Mouse (Mus musculus): Measurements from ENCODE around the gene Dgkd.
A peak's percentile ranks its signal among the peaks of the same experiment; 100 is the strongest.

The Dgkd gene

DNA sequence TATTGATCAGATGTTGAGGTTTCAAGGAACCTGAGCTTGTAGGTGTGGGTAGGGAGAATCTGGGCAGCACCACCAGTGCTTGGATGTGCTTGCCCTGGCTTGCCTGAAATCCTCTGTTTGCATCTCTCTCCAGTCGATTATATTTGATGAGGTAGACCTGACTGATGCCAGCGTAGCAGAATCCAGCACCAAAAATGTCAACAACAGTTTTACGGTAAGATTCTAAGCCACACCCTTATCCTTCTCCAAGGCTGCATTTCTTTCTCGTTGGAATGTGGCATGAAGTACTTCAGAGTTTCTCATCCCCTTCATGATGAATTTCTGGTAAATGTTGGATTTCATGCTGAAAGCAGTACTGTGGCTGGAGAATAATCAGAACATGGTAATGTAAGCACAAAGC, 28.6 kb downstream of the Dgkd start:
- DNase-seq (ENCODE audit: low spot score): no peak

DNA sequence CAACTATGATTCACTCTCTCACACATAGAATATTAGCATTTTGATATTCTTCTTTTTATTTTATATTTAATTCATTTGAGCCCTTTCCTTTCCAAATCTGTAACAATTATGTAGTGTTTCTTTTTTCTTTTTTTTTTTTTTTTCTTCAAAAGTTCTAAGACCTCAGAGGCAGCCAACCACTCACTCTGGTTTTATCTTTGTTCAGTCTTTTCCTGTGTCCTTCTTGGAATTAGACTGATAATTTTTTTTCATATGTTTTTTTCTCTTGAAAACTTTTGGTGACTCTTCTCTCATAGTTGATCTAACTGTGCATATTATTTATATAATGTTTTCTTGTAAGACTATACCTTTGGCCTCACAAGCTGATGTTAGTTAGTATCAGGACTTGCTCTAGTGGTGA, 29.5 kb downstream of the Dgkd start:
- no peak for DNase-seq (ENCODE audit: low spot score)

DNA sequence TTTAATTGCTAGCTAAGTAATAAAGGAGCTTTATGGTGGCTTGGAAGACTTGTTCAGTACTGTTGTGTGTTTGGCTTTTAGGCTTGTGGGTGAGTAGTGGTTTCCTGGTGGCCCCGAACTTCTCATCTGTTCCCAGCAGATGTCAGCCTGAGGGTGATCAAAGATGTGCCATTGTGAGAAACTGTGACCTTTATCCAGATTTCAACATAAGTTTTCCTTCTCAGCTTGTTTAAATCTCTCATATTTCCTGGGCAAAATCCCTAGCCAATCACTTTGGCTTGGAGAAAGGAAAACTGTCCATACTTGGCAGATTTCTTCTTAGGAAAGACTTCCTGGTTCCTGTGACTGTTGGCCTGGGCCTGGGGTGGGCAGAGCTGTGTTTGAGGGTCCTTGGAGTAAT, 37.9 kb downstream of the Dgkd start:
- no peak for DNase-seq (ENCODE audit: low spot score)

DNA sequence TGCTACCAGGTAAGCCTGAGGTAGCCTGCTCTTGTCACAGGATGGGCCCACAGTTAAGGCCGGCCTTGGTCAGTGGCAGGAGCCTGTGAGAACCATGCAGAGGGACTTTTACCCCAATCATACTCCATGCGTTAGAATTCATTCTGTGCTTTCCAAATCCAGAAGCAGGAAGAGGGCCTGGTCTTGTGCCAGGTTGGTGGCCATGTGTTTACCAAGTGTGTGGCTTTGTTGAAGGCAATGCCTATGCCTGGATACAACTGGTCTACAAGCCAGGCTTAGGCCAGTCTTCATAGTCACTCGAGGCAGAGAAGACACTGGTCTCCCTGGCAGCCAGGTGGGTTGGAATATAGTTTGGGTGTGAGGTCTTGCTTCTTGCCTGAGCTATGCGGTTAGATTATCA, 38.5 kb downstream of the Dgkd start:
- no peak for DNase-seq (ENCODE audit: low spot score)

DNA sequence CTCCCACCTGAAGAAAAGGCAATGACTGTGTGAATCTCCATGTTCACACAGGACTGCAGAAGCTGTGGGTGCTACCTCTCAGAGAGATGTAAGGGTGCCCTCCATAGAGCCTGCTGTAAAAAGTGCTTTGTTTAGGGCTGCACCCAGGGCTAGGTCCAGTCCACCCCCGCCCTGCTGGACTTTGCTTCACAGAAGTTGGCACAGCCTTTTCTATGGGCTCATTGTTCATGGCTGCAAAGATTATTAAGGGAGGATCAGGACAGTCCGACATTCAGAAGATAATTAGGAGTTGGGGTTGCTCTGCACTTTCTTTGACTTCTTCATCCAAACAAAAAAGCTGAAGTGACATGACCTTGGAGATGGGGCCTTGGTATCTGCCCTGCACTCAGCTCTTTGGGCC, 39.4 kb downstream of the Dgkd start:
- DNase-seq (ENCODE audit: low spot score): no peak

DNA sequence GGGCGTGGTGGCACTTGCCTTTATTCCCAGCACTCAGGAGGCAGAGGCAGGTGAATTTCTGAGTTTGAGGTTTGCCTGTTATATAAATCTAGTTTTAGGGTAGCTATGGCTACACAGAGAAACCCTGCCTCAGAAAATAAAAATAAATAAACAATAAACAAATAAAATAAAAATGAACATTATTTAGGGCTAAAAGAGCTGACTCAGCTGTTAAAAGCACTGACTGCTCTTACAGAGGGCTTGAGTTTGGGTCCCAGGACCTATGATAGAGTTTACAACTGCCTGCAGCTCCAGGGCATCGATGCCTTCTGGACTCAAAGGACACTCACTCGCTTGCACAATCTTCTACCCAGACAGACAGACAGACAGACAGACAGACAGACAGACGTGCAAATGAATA, 40.3 kb downstream of the Dgkd start:
- DNase-seq (ENCODE audit: low spot score): no peak

DNA sequence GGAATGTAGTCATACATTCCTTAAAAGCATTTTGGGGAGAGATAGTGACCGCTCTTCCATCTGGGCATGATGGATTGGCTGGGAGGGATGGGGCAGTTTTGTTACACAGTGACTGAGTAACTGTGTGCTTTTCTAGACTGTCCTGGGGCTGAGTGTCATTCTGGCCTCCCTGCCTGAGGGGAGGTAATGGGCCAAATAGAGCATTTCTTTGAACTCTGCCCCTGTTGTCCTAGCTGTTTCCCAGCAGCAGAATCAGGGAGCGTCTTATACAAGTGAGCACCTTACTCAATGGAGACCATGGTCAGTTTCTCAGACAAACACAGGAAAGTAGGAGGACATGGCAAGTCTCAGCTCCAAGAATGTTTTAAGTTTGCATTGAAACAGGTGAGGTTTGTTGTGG, 43.8 kb downstream of the Dgkd start:
- DNase-seq (ENCODE audit: low spot score): no peak

DNA sequence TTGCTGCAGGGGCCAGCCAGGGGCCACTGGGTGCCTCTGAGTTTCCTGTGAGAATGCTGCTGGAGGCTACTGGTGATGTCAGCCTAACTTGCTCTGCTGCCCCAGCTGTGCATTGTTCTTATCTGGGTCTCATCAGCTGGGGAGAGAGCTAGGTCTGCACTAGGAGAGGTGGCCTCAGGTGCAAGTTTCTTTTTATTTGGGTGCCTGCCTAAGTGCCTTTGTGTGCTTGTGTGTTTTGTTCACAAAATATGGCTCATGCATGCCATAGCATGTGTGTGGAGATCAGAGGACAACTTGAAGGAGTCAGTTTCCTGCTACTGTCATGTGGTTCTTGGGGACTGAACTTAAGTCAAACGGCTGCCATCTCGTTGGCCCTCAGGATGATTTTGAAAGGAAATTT, 46.6 kb downstream of the Dgkd start:
- DNase-seq (ENCODE audit: low spot score): no peak

DNA sequence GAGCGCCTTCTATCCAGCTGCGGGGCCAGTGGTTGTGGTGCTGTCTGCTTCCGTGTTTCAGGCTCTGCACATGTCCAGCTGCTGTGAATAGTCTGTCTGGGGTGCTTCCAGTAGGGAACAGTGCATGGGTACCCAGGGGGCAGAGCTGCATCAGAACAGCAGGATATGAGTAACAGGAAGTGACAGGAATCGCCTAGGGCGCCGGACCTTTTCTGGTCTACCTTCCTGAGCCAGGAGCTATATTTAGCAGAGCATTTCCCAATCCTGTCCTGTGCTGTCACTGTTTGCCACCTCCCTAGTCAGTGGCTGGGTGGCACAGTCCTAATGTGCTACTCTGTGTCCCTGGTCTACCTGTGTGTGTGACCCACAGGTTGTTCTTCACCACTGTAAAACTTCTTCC, 47.9 kb downstream of the Dgkd start:
- DNase-seq (ENCODE audit: low spot score): no peak

DNA sequence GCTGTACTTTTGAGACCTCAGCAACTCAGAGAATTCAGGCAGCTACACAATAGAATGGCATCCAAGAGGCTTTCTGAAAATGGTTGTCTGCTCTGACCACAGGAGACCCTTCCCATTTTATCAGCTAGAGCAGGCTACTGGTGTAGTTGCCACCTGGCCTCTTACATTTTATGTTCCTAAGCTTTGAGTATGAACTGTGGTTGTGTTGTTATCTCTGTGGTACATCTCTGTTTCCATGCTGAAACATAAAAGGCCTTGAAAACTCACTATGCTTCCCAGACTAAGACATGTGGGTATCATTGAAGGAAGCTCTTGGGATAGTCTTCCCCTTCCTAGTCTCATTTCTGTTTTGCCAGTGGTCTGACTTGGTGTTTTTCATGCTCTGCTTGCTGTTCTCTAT, 49.1 kb downstream of the Dgkd start:
- no peak for DNase-seq (ENCODE audit: low spot score)

DNA sequence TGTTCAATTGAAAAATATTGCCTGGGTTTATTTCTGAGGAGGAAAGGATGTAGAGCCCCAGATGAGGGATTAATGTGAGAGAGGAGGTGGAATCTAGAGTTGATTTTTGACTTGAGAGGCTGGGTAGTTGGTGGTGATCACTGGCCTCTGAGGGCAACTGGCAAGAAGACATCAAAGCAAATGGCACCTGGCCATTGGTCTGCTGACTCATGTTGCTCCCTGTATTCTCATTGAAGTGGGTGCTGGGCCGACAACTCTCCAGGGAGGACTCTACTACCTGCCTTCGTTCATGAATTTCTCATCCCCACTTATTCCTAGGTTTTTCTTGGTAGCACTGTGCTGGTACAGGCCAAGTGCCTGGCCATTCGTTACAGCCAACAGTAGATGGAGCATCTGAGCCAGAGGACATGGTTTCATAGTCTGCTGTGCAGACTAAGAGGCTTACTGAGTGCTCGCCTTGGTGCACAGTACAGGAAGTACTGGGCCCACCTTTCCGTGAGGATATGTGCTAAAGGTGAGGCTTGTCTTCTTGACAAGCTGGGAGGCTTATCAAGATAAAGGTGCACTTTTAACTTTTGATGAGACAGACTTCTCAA, 53.4 kb downstream of the Dgkd start:
- no peak for DNase-seq (ENCODE audit: low spot score)

DNA sequence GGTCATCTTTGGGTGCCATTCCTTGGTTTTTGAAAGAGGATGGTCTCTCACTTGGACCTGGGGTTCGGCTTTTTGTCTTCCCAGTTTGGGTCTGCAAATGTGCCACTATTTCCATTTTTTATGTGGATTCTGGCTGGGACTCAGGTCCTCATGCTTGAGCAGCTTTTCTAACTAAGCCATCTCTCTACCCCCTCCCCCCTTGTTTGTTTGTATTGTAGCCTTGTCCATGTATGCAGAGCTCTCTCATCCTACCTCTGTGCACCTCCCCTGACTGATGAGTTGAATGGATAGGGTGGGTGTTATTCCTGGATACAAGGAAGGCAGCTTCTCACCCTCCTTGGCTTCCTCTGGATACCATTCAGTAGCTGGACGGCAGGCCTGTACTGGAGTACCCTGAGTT, 54.9 kb downstream of the Dgkd start:
- DNase-seq (ENCODE audit: low spot score): no peak

DNA sequence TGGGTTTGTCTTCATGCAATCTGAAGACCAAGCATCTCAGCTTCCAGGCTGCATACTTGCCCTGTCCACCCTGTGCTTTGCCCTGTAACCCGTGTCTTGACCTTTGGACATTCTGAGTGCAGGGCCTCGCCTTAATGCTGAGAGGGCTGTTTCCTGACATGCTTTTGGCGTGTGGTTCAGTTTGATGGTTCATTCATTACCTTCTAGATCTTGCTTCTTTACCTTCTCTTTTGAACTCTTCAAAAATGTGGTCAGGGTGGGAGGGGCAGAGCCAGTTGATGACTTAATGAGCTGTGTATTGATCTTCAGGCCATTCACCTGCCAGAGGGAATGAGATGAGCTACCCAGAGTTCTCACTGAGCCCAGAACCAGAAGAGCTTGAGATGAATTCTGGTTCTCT, 55.6 kb downstream of the Dgkd start:
- no peak for DNase-seq (ENCODE audit: low spot score)

DNA sequence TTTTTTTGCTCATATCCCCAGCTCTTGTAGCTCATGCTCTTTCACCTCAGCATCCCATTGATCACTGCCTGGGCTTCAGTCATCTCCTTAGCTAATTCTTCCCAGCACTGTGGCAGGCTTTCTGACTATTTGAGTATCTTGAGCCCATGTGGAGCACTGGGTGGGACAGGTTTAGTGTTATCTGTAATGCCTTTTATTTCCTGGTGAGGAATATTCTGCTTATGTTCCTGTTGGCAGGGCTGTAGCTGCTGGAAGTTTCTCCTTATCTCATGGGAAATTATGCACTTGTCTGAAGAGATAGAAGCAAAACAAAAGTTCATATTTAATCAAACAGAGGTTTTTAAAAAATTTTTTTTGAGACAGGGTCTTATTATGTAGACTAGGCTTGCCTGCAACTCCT, 56.5 kb downstream of the Dgkd start:
- no peak for DNase-seq (ENCODE audit: low spot score)

DNA sequence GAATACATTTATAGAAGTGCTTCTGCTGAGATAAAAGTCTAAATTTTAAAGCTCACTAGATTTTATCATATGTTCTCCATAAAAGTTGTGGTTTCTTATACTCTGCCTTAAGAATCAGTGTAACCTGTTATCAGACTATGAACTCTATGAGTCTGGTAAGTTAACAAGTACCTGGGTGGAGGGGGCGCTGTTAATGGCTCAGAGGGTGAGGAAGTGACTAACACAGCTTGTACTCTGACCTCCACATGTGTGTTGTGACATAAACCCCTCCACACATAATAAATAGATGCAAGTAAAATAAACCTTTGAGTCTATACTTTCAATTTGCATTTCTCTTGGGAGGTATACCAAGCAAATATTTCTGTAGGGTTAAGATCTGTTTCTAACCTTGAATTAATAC, 57.3 kb downstream of the Dgkd start:
- DNase-seq (ENCODE audit: low spot score): no peak

DNA sequence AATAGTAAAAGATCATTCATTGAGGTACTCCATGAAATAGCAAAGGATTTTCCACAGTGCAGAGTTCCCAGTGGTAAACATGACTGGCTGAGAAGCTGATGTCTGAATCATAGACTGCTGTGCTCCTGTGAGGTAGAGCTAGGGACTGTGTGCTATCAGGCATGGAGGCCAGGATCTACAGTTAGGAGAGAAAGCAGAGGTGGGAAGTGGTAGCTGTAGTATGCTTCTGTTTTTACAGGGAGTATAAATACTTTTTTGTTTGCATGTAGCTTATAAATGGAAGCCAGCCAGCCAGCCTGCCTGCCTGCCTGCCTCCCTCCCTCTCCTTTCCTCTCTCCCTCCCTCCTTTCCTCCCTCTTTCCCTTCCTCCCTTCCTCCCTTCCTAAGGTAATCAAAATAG, 60.3 kb downstream of the Dgkd start:
- DNase-seq (ENCODE audit: low spot score): no peak

DNA sequence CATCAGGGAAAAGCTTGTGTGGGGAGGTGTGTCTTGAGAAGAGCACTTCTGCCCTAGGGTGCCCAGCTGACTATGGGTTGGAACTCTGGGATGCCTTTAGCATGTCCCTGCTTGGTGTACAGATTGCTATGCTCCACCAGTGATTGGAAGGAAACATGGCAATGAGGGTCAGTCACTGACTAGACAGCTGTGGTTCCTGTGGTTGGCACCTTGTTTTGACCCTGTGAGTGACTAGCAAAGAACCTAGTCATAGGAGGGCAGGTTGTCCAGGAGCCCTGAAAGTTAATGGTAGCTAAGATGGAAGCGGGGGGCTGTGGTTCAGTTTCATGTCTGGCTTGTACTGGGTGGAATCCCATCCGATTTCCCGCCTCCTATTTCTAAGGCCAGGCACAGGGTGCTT, 64.3 kb downstream of the Dgkd start:
- no peak for DNase-seq (ENCODE audit: low spot score)

DNA sequence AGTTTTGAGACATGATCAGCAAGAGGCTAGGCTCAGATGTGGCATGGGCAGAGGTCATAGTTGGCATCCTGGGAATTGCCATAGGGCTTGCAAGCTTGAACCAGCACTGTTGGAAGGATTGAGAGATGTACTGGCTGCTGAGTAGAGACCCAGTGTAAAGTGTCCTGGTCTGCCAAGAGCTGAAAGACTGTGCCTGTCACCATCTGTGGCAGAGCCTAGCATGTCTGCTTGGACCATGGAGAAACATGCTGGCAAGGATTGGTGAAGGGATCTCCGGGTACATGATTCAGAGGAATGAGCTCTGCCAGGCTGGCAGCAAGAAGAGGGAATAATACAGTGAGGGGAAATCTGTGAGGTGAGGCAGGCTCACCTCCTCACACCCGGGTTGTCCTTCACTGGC, 65.0 kb downstream of the Dgkd start:
- DNase-seq (ENCODE audit: low spot score): no peak

DNA sequence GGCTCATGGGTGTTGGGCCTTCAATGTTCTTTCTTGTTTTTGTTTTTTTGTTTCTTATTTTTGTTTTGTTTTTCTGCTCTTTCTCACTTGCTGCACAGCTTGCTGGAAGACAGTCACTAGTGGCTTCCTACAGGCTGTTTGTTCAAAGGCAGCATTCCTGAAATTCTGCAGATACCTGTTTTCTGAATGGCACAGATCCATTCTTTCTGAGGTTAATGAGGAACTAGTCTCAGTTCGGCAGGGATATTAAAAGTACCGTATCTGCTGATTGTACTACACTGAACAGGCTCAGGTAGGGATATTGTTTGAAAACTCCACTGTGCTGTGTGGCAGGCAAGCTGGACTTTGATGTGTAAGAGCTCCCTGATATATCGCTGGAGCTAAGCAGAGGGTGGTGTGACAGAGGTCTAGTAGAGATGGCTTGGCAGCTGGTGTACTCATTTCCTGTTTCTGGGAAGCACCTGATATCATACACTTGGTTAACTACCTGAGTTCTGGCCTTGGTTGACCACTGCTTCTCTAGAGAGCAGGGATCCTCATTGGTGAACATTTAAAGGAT, 67.0 kb downstream of the Dgkd start:
- DNase-seq (ENCODE audit: low spot score): no peak

DNA sequence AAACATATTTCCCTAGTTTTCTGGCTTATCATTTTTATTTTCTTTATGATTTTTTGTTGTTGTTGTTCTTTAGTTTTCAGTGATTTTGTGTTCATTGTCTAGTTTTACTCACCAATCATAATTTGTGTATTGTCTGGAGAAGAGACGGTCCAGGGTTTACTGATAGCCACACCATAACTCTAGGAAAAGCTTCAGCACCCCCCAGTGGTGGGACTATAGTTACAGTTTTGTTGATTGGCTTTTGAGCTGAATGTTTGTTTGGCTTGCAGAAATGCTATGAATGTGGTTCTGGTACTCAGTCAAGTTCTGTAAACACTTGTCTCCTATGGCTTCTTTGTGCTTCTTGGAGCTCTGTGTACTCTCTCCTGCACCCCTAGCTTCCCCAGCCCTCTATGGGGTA, 69.6 kb downstream of the Dgkd start:
- DNase-seq (ENCODE audit: low spot score): peak; percentile 25

DNA sequence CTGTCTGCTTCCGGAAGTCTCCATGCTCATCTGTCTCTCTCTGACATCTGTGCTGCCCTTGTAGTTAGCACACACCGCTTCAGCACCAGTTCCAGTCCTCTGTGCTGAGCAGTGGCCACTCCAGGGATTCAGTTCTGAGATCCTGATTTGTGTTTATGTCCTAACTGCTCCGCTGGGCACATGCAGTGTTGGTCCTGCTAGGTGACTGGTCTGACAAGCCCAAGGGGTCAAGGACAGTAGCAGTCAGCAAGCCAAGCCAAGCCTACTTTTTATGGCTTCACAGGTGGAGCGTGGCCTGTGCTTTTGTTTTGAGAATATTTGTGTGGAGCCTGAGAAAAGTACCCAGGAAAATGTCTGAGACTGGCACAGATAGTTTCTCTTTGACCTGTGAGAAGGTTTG, 71.8 kb downstream of the Dgkd start:
- DNase-seq (ENCODE audit: low spot score): no peak

DNA sequence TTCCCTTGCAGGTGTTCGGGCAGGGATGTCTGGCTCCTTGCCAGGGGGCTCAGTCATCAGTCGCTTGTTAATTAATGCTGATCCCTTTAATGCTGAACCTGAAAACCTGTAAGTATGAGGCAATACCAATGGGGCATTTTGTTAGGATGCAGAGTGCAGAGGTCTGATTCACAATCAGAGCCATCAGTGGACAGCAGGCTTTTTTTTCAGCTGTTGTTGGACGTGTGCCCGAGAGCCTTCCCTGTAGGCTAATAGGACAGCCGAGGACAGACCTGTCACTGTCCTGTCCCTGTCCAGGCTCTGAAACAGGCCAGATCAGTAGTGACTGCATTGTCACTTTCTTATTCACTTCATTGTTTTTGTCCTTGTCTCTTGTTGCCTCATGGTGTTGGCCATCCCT, 76.6 kb downstream of the Dgkd start:
- DNase-seq (ENCODE audit: low spot score): no peak

DNA sequence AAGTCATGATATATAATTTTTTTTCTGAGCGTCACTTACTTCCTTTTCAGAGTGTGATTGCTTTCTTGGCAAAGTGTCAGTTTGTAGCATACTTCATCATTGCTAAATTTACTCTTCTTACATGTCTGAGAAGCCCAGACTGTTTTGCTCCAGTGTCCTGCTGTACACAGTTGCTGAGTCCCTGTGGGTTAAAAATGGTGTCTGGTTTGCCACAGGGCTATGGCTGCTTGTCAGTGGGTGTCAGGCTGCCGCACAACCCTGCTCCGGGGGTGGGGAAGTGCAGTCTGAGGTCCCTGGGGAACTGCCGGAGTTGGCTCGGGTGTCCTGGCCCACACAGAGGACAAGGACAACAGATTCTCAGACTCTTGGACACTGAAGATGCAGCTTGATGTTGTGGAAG, 80.0 kb downstream of the Dgkd start:
- no peak for DNase-seq (ENCODE audit: low spot score)

DNA sequence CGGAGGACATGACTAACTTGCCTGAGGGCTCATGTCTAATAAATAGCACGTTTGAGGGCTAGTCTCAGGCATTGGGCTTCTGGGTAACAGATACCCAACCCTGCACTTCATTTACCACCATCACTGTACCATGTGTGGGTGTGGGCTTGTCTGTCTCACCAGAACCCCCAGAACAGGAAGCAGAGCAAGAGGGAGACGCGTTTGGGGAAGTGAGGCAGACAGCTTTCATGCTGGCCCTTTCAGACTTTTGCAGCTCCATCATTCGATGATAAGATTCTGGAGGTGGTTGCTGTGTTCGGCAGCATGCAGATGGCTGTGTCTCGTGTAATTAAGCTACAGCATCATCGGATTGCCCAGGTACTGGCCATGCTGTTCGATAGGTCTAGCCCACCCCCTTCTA, 82.0 kb downstream of the Dgkd start:
- no peak for DNase-seq (ENCODE audit: low spot score)

DNA sequence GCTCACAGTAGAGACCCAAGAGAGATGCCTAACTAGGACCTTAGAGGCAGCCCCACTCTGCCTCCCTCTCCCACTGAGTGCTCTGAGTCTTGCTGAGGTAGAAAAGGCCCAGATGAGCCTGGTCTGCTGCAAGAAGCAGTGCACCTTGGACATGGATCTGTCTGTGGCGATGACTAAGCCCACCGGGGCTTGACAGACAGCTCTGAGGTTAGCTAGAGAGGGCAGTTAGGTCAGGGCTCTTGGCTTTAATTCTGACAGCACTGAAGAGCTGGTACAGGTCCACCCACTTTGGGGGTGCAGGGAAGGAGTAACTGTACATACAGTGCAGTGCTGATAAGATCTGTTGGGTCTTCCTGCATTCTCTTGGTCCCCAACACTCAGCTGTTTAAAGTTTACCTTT, 82.5 kb downstream of the Dgkd start:
- DNase-seq (ENCODE audit: low spot score): no peak

Data from ovary, postnatal 14 days (tissue).